Mouse (Mus musculus) mouse trophoblast stem cell (cell line): ENCODE data around the gene Tmem178b.

ENCODE experiments used
- in situ Hi-C, 2 experiments: fragments of 300-500 bp; cut with MseI, MboI; formaldehyde crosslinking; loops; 2 replicates in 1 of 2; 3 replicates in 1 of 2; pipeline ENCODE4 v1.15.1; 2025

Tmem178b gene

GRCm38 (mm10) chr6:40015711-40016460 lies 142.8 kb downstream of the Tmem178b start:
- in situ Hi-C loops = no loop called here

- in situ Hi-C loops = no loop called here
Measured at GRCm38 (mm10) chr6:40019396-40019795, 146.3 kb downstream of the Tmem178b start.

- in situ Hi-C loops = no loop called here
Measured at GRCm38 (mm10) chr6:40023592-40024335, 150.7 kb downstream of the Tmem178b start.

GRCm38 (mm10) chr6:40024336-40024934 lies 151.4 kb downstream of the Tmem178b start:
- in situ Hi-C loops = no loop called here

GRCm38 (mm10) chr6:40032901-40033300 lies 159.8 kb downstream of the Tmem178b start:
- in situ Hi-C loops = no loop called here

GRCm38 (mm10) chr6:40033935-40034334 lies 160.9 kb downstream of the Tmem178b start:
- in situ Hi-C loops = no loop called here

- in situ Hi-C loops = no loop called here
Measured at GRCm38 (mm10) chr6:40048969-40049908, 176.2 kb downstream of the Tmem178b start.

GRCm38 (mm10) chr6:40049909-40050484 lies 176.9 kb downstream of the Tmem178b start:
- in situ Hi-C loops = no loop called here

- in situ Hi-C loops = no loop called here
Measured at GRCm38 (mm10) chr6:40051698-40052097, 178.6 kb downstream of the Tmem178b start.

GRCm38 (mm10) chr6:40052593-40052992 lies 179.5 kb downstream of the Tmem178b start:
- in situ Hi-C loops = no loop called here

GRCm38 (mm10) chr6:40059466-40059865 lies 186.4 kb downstream of the Tmem178b start:
- in situ Hi-C loops = no loop called here

- in situ Hi-C loops = no loop called here
Measured at GRCm38 (mm10) chr6:40061327-40062189, 188.5 kb downstream of the Tmem178b start.

GRCm38 (mm10) chr6:40062190-40062501 lies 189.1 kb downstream of the Tmem178b start:
- in situ Hi-C loops = no loop called here

- in situ Hi-C loops = no loop called here
Measured at GRCm38 (mm10) chr6:40063438-40063837, 190.4 kb downstream of the Tmem178b start.

- in situ Hi-C loops = no loop called here
Measured at GRCm38 (mm10) chr6:40063899-40064298, 190.8 kb downstream of the Tmem178b start.

- in situ Hi-C loops = no loop called here
Measured at GRCm38 (mm10) chr6:40064342-40064741, 191.3 kb downstream of the Tmem178b start.

GRCm38 (mm10) chr6:40068467-40068866 lies 195.4 kb downstream of the Tmem178b start:
- in situ Hi-C loops = no loop called here

- in situ Hi-C loops = no loop called here
Measured at GRCm38 (mm10) chr6:40071007-40071406, 197.9 kb downstream of the Tmem178b start.

GRCm38 (mm10) chr6:40076089-40076488 lies 203.0 kb downstream of the Tmem178b start:
- in situ Hi-C loops = no loop called here

- in situ Hi-C loops = no loop called here
Measured at GRCm38 (mm10) chr6:40076670-40077313, 203.7 kb downstream of the Tmem178b start.
